Comparison of ENCODE assay signal across 16 mouse cellular contexts in the genomic region with DNA sequence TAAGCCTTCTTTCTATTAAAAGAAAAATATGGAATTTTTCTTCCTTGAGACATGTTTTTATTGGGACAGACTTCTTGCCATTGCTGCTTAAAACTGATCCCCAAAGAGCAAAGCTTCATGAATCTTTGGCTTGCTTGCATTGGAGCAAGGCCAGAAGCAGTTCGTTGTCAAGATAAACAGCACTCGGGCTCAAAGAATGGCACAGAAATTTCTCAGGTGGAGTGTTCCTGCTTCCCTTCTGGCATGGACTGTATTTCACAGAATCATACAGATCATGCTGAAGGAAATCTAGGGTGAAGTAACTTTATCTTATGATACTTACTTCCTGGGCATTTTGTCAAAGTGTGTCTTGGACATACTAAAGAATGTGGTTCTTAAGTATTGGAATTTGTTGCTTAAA.
A peak's percentile ranks its signal among the peaks of the same experiment; 100 is the strongest.
DNase-seq lines count a peak whose midpoint lies in the region; ATAC-seq and TF ChIP-seq lines count a peak whose summit lies in the region.
"Had no signal": no experiment of that assay in that cellular context is flagged by ENCODE, and none has a peak within 500 bp of the region (broad histone marks: within the 10 kb centered on the region; RNA-seq: fewer than 3 reads in every experiment).

No protein-coding gene starts in this region.

- no peak for TF ChIP-seq POLR2A in lung, adult 2 months (IDR thresholded peaks at IDR 0.05; ENCODE audit: borderline replicate concordance, extremely low read depth, low read depth, low read length)

- peak; percentile 53 for DNase-seq in adrenal gland, postnatal 10 days
- no peak for DNase-seq in adrenal gland, adult 18-20 months (ENCODE audit: low spot score in 2 of 2)
- peak; percentile 29 to 36 for DNase-seq in heart, postnatal 10 days
- peak; percentile 35 for DNase-seq in lung, embryonic 14.5 days
- no peak for DNase-seq in lung, adult 2 months
- DNase-seq in lung, postnatal 25 days (ENCODE audit: low spot score): peak; percentile 15
- no peak for DNase-seq in yolk sac, embryonic 10.5 days (ENCODE audit: low spot score)
- DNase-seq: cerebellum, adult 18-20 months; layer of hippocampus, postnatal 36 days; liver, postnatal 0 days; right cerebral cortex, adult 18-20 months; spleen, adult 18-20 months; thymus, postnatal 36 days had no signal

- H3K9ac ChIP-seq in heart, embryonic 12.5 days: no peak overlapping the region
- H3K9ac ChIP-seq in lung, embryonic 14.5 days: no peak overlapping the region
- H3K9ac ChIP-seq: hindbrain, embryonic 13.5 days; liver, postnatal 0 days had no signal

- intact Hi-C loops in heart, postnatal 10 days (cut with DNase I): no loop called here

- no peaks in the 10 kb centered on the region for H3K4me1 ChIP-seq in heart, embryonic 12.5 days (replicated peaks)
- peaks cover 4% of the 10 kb centered on the region; the same call in 1 of the 2 replicates for H3K4me1 ChIP-seq in lung, embryonic 14.5 days (ENCODE audit: insufficient read depth)
- peaks cover 2% of the 10 kb centered on the region for H3K4me1 ChIP-seq in lung, adult 2 months (ENCODE audit: control insufficient read depth, insufficient read depth, low read length)

- H3K4me3 ChIP-seq in heart, embryonic 12.5 days: no peak overlapping the region
- H3K4me3 ChIP-seq in lung, embryonic 14.5 days (ENCODE audit: low read depth, low read length): no peak overlapping the region
- H3K4me3 ChIP-seq in lung, adult 2 months (replicated peaks; ENCODE audit: extremely low read depth, low read depth, low read length): no peak overlapping the region
- H3K4me3 ChIP-seq: erythroblast, embryonic 14.5 days; hindbrain, embryonic 13.5 days had no signal

- no peak for ATAC-seq in heart, embryonic 12.5 days (ENCODE audit: insufficient number of reproducible peaks, low FRiP score)
- ATAC-seq in lung, embryonic 14.5 days (ENCODE audit: insufficient read depth): no peak
- ATAC-seq: liver, postnatal 0 days had no signal

- WGBS in heart, embryonic 12.5 days: 29% methylated on average over 2 of the region's 2 CpGs
- 28% methylated on average over 2 of the region's 2 CpGs for WGBS in lung, embryonic 14.5 days
- WGBS in lung, adult 2 months: 11% methylated on average over 2 of the region's 2 CpGs

- H3K36me3 ChIP-seq in heart, embryonic 12.5 days: no peaks in the 10 kb centered on the region
- H3K36me3 ChIP-seq in lung, embryonic 14.5 days (ENCODE audit: insufficient read depth): no peaks in the 10 kb centered on the region
- H3K36me3 ChIP-seq: hindbrain, embryonic 13.5 days had no signal

- TF ChIP-seq CTCF in lung, embryonic 14.5 days (IDR thresholded peaks at IDR 0.05; ENCODE audit: low read depth): no peak
- no peak for TF ChIP-seq CTCF in lung, adult 2 months (IDR thresholded peaks at IDR 0.05; ENCODE audit: insufficient read depth, low read length)

- H3K9me3 ChIP-seq in heart, embryonic 12.5 days (replicated peaks): no peaks in the 10 kb centered on the region
- no peaks in the 10 kb centered on the region for H3K9me3 ChIP-seq in lung, embryonic 14.5 days (ENCODE audit: low read depth, low read length)
- H3K9me3 ChIP-seq: hindbrain, embryonic 13.5 days had no signal

- no peak overlapping the region for H3K27ac ChIP-seq in heart, embryonic 12.5 days (ENCODE audit: poor library complexity, severe bottlenecking)
- no peak overlapping the region for H3K27ac ChIP-seq in lung, embryonic 14.5 days (ENCODE audit: low read depth)
- H3K27ac ChIP-seq: hindbrain, embryonic 13.5 days had no signal

- no peak overlapping the region for H3K4me2 ChIP-seq in heart, embryonic 12.5 days
- H3K4me2 ChIP-seq in lung, embryonic 14.5 days: no peak overlapping the region
- H3K4me2 ChIP-seq: hindbrain, embryonic 13.5 days had no signal

- H3K27me3 ChIP-seq in heart, embryonic 12.5 days (replicated peaks): no peaks in the 10 kb centered on the region
- no peaks in the 10 kb centered on the region for H3K27me3 ChIP-seq in lung, embryonic 14.5 days (ENCODE audit: insufficient read depth, low read length)
- H3K27me3 ChIP-seq: hindbrain, embryonic 13.5 days had no signal

Comparison
In these comparisons a context has a peak if more than half of its experiments do, and no peak if none do; other contexts are left out.
1. DNase-seq: peak in adrenal gland, postnatal 10 days (single experiment), heart, postnatal 10 days (2 of 2), lung, embryonic 14.5 days (single experiment) and lung, postnatal 25 days (single experiment); none in adrenal gland, adult 18-20 months (0 of 2), lung, adult 2 months (single experiment) and yolk sac, embryonic 10.5 days (single experiment).